In genomic region chr7:126806956-126807355, GRCm38 (mm10) we compare ENCODE assay signal across 11 mouse cellular contexts. TPM values are rescaled to one million over a fixed set of nuclear protein-coding genes. Genes with fewer than 3 reads are reported as not detected.
DNase-seq lines count a peak whose midpoint lies in the region; TF ChIP-seq lines count a peak whose summit lies in the region.
"Had no signal": no experiment of that assay in that cellular context is flagged by ENCODE, and none has a peak within 500 bp of the region (broad histone marks: within the 10 kb centered on the region; RNA-seq: fewer than 3 reads in every experiment).

No protein-coding gene starts in this region.

- WGBS in kidney, adult 2 months = 60% methylated on average over 6 of the region's 6 CpGs
- WGBS in thymus, adult 2 months = 94% methylated on average over 6 of the region's 6 CpGs

- DNase-seq in kidney, adult 2 months = peak; percentile 70
- DNase-seq in kidney, postnatal 4 days = no peak
- peak; percentile 71 to 84 for DNase-seq in kidney, postnatal 25 days
- DNase-seq in lung, postnatal 36 days = peak; percentile 85
- DNase-seq in embryo, embryonic 11 days = no peak
- DNase-seq in thymus, adult 2 months = no peak
- DNase-seq: right cerebral cortex, postnatal 25 days had no signal

- TF ChIP-seq POLR2A in kidney, adult 2 months (IDR thresholded peaks at IDR 0.05; ENCODE audit: low read depth, low read length) = no peak
- no peak for TF ChIP-seq POLR2A in embryonic fibroblast, embryonic 13.5 days (IDR thresholded peaks at IDR 0.05; ENCODE audit: low read depth, low read length)
- no peak for TF ChIP-seq POLR2A in thymus, adult 2 months (IDR thresholded peaks at IDR 0.05; ENCODE audit: control insufficient read depth, extremely low read depth, insufficient read depth, low read length, poor library complexity)

- no peaks in the 10 kb centered on the region for H3K4me1 ChIP-seq in kidney, adult 2 months (ENCODE audit: control insufficient read depth, insufficient read depth, low read length)
- H3K4me1 ChIP-seq in embryonic fibroblast, embryonic 13.5 days (ENCODE audit: control insufficient read depth, insufficient read depth, low read length) = no peaks in the 10 kb centered on the region
- H3K4me1 ChIP-seq in thymus, adult 2 months (replicated peaks; ENCODE audit: control insufficient read depth, insufficient read depth, low read length) = peaks cover 9% of the 10 kb centered on the region

- H3K4me3 ChIP-seq in kidney, adult 2 months (ENCODE audit: insufficient read depth, low read depth, low read length) = no peak overlapping the region
- no peak overlapping the region for H3K4me3 ChIP-seq in embryonic fibroblast, embryonic 13.5 days (ENCODE audit: insufficient read depth, low read length)
- no peak overlapping the region for H3K4me3 ChIP-seq in thymus, adult 2 months (ENCODE audit: control insufficient read depth, insufficient read depth, low read length)
- H3K4me3 ChIP-seq: hindbrain, embryonic 15.5 days had no signal

- H3K27ac ChIP-seq in kidney, adult 2 months (ENCODE audit: insufficient read depth, low read depth, low read length) = no peak overlapping the region
- H3K27ac ChIP-seq in embryonic fibroblast, embryonic 13.5 days (ENCODE audit: insufficient read depth, low read length) = peak overlapping the region; percentile 6; the same call in 1 of the 2 replicates
- H3K27ac ChIP-seq in thymus, adult 2 months (ENCODE audit: control insufficient read depth, insufficient read depth, low read length) = no peak overlapping the region
- H3K27ac ChIP-seq: hindbrain, embryonic 15.5 days had no signal

- no peaks in the 10 kb centered on the region for H3K36me3 ChIP-seq in kidney, adult 2 months (ENCODE audit: control insufficient read depth, insufficient read depth, low read length)
- H3K36me3 ChIP-seq in thymus, adult 2 months (ENCODE audit: control insufficient read depth, insufficient read depth, low read length) = no peaks in the 10 kb centered on the region
- H3K36me3 ChIP-seq: hindbrain, embryonic 15.5 days had no signal

- no peak for TF ChIP-seq CTCF in kidney, adult 2 months (conservative IDR thresholded peaks at IDR 0.05; ENCODE audit: insufficient read depth, insufficient read length, low read depth, low read length)
- no peak for TF ChIP-seq CTCF in embryonic fibroblast, embryonic 13.5 days (IDR thresholded peaks at IDR 0.05; ENCODE audit: borderline replicate concordance, insufficient read depth, low read length)
- no peak for TF ChIP-seq CTCF in thymus, adult 2 months (IDR thresholded peaks at IDR 0.05; ENCODE audit: borderline replicate concordance, control insufficient read depth, extremely low read depth, insufficient read depth, low read length, poor library complexity)

- H3K27me3 ChIP-seq in kidney, adult 2 months (replicated peaks; ENCODE audit: control insufficient read depth, insufficient read depth, low read length) = no peaks in the 10 kb centered on the region
- H3K27me3 ChIP-seq in thymus, adult 2 months (ENCODE audit: control insufficient read depth, insufficient read depth, low read length) = no peaks in the 10 kb centered on the region
- H3K27me3 ChIP-seq: hindbrain, embryonic 15.5 days had no signal

RNA-seq across cellular contexts. Expression of gene Fam57b, which starts 9.5 kb away (rescaled TPM):
- 4.2 and 6.3 TPM in 2 replicates for polyA plus RNA-seq in kidney, adult 2 months (2012; rRNA removed)
- polyA plus RNA-seq in embryonic fibroblast, embryonic 13.5 days (2011; ENCODE audit: insufficient read length, low read depth, missing spikeins) = 0.37 and 1.2 TPM in 2 replicates
- polyA plus RNA-seq in thymus, adult 2 months (2012; rRNA removed) = 2.9 and 3.3 TPM in 2 replicates

RNA-seq across cellular contexts. Expression of gene Ppp4c, which starts 14.7 kb away (rescaled TPM):
- polyA plus RNA-seq in kidney, adult 2 months (2012; rRNA removed) = 135 and 145 TPM in 2 replicates
- polyA plus RNA-seq in embryonic fibroblast, embryonic 13.5 days (2011; ENCODE audit: insufficient read length, low read depth, missing spikeins) = 106 and 118 TPM in 2 replicates
- 460 and 482 TPM in 2 replicates for polyA plus RNA-seq in thymus, adult 2 months (2012; rRNA removed)

RNA-seq across cellular contexts. Expression of gene 4930451I11Rik, which starts 24.5 kb away (rescaled TPM):
- 0.46 TPM in 1 of 2 replicates, not detected in the other for polyA plus RNA-seq in kidney, adult 2 months (2012; rRNA removed)
- polyA plus RNA-seq in embryonic fibroblast, embryonic 13.5 days (2011; ENCODE audit: insufficient read length, low read depth, missing spikeins) = not detected in 2 replicates
- polyA plus RNA-seq in thymus, adult 2 months (2012; rRNA removed) = not detected in 2 replicates
- polyA plus RNA-seq: adrenal gland, adult 2 months; neural tube, embryonic 11.5 days had no signal

RNA-seq across cellular contexts. Expression of gene Tbx6, which starts 25.7 kb away (rescaled TPM):
- 2.1 and 2.2 TPM in 2 replicates for polyA plus RNA-seq in kidney, adult 2 months (2012; rRNA removed)
- 0.49 TPM in 1 of 2 replicates, not detected in the other for polyA plus RNA-seq in embryonic fibroblast, embryonic 13.5 days (2011; ENCODE audit: insufficient read length, low read depth, missing spikeins)
- polyA plus RNA-seq in thymus, adult 2 months (2012; rRNA removed) = 25.0 and 37.9 TPM in 2 replicates

RNA-seq across cellular contexts. Expression of gene Ypel3, which starts 30.2 kb away (rescaled TPM):
- polyA plus RNA-seq in kidney, adult 2 months (2012; rRNA removed) = 290 and 371 TPM in 2 replicates
- 58.8 and 62.2 TPM in 2 replicates for polyA plus RNA-seq in embryonic fibroblast, embryonic 13.5 days (2011; ENCODE audit: insufficient read length, low read depth, missing spikeins)
- 622 and 685 TPM in 2 replicates for polyA plus RNA-seq in thymus, adult 2 months (2012; rRNA removed)

Comparison
In these comparisons a context has a peak if more than half of its experiments do, and no peak if none do; other contexts are left out.
1. DNase-seq: peak in kidney, adult 2 months (single experiment), kidney, postnatal 25 days (2 of 2) and lung, postnatal 36 days (single experiment); none in kidney, postnatal 4 days (0 of 2), embryo, embryonic 11 days (single experiment) and thymus, adult 2 months (single experiment).